Mouse (Mus musculus): ENCODE results near the gene Cx3cl1.

The Cx3cl1 gene

DNA sequence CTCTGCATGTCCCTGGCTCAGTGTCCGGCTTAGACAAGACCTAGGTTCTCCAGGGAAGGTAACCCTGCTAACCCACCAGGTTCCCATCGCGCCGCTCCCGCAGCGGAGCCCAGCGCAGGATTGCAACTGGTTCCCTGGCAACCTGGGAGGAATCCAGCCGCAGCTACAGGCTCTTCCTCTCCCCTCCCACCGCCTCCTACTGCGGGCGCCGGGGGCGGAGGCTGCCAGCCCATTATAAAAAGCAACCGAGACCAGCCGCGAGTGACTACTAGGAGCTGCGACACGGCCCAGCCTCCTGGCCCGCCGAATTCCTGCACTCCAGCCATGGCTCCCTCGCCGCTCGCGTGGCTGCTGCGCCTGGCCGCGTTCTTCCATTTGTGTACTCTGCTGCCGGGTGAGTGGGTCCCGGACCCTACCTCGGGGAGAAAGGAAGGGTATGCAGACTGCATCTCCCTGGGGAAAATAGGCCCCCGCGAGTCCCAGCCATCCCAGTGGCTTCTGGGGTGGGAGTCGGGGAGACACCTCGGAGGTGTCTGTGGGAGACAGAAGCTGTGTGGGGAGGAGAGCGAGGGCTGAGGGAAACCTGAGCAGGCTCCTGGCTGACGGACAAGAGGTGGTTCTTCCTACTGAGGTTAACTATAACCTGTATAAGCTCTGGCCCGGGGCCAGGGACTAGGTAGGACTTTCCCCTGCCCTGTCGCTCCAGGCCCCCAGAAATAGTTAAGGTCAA is at the start of gene Cx3cl1:
TSS of gene Cx3cl1 (plus strand) at position 69 of the 730 bp plus-strand sequence.
- DNase-seq (ENCODE audit: low spot score in 2 of 2) = peak; percentile 55 to 59

GRCm38 (mm10) chr8:94725998-94726397 is 45.8 kb upstream of the Cx3cl1 start:
- no peak for DNase-seq (ENCODE audit: low spot score in 2 of 2)

DNA sequence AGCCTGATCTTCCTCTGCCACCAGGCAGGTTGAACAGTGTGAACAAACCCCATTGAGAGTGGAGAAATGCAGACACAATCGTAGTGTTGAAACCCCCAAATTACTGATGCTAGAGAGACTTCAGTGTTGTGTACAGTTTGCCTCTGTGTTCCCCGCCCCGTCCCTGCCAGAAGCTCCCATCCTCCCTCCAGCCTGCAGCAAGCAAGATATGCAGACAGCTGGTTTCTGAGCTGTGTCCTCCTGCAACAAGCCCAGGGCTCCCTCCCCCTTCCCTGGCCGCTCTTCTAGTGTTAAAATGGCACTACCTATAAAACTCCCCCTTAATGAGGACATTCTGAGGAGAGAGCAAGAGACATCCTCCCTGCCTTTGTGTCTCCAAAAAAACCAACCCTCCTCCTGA is 42.5 kb upstream of the Cx3cl1 start:
- DNase-seq (ENCODE audit: low spot score in 2 of 2) = no peak

DNA sequence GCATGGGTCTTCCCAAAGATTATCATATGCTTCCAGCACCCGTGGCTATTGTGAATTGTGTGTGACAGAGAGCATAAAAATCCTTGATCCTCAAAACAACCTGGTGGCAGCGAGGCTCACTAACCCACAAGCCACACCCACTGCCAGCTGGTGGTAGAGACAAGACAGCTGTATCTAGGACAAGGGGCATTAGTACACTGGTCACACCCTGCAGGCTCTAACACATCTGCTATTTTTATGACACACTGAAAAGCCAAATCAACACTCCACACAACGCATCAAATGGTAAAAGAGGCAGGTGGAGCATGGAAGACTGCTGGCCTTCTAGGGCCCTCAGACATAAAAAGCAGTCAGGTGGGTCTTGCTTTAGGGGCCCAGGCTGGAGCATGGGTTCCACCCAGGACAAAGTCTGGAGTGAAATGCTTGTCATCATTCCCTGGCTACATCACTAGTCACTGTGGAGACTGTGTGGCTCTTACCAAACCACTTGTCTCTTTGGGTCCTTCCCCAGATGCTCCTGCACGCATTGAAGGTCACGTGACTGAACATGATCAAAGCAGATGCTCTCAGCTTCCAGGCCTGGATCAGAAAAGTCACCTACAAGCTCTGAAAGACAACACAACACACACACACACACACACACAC is 37.9 kb upstream of the Cx3cl1 start:
- DNase-seq (ENCODE audit: low spot score in 2 of 2) = no peak

GRCm38 (mm10) chr8:94734735-94735350 is 37.0 kb upstream of the Cx3cl1 start:
- no peak for DNase-seq (ENCODE audit: low spot score in 2 of 2)

DNA sequence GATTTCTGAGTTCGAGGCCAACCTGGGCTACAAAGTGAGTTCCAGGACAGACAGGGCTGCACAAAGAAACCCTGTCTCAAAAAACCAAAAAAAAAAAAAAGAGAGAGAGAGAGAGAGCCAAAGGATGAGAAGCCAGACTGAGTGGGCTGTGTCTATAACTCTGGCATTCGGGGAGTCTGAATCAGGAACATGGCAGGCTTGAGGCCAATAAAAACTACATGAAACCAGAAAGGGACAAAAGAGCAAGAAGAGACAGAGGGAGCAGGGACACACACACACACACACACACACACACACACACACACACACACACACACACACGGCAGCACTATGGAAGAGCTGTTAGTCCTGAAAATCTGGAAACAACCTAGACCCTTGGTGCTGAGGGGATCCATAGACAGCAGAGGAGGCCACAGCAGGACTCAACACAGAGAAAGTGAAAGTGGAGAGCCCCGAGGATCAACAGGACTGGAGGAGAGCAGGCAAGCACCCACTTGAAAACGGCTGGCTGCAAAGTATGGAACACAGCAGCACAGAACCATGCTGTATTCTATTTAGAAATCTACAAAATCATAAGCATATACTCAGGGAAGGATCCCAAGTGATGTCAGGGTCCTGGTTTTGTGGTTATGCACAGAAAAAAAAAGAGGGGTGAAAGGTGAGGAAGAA is 36.2 kb upstream of the Cx3cl1 start:
- no peak for DNase-seq (ENCODE audit: low spot score in 2 of 2)

DNA sequence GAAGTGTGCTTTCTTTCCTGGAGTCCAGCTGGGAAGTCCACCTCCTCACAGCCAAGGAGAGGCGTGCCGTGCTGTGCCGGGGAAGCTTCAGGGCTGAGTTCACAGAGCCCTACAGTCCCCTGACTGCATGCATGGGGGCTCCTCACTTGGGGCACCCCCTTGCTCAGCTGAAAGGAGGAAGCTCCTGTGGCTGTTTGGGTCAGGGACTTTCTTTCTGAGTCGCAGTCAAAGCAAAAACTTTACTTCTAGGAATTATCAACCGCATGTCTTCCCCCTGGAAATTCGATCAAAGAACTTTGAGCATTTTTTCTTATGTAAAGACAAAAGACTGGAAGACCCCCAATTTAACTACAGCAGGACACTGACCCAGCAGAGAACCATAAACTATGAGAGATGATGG is 32.0 kb upstream of the Cx3cl1 start:
- DNase-seq (ENCODE audit: low spot score in 2 of 2) = no peak

DNA sequence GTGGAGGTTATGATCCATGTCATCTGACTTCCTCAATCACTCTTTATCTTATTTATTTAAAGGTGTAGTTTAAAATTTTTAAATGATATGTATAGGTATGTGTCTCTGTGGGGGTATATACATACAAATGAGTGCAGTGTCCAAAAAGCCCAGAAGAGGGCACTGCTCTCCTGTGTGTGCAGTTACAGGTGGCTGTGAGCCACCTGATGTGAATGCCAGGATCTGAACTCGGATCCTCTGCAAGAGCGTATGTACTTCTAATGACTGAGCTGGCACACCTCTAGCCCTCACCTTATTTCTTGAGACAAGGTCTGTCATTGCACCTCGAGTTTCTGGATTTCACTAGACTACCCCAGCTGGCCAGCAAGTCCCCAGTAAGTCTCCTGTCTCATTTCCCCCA is 31.2 kb upstream of the Cx3cl1 start:
- no peak for DNase-seq (ENCODE audit: low spot score in 2 of 2)

DNA sequence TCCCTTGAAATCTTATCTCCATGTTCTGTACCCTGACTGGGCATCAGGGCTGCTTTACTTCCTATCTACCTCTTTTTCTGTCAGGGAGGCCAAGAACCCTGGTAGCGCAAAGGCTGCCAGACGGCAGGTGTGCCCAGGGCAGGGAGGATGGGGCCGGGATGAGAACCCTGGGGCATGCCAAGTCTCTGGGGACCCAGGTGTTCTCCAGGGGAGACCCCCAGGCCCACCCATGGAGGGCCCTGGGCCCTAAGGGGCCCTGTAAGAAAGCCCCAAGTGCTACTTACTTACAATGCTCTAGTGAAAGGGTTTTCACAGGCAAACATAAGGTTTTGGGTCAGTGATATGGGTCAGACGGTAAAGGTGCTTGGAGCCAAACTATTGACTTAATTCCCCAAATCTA is 30.1 kb upstream of the Cx3cl1 start:
- no peak for DNase-seq (ENCODE audit: low spot score in 2 of 2)

DNA sequence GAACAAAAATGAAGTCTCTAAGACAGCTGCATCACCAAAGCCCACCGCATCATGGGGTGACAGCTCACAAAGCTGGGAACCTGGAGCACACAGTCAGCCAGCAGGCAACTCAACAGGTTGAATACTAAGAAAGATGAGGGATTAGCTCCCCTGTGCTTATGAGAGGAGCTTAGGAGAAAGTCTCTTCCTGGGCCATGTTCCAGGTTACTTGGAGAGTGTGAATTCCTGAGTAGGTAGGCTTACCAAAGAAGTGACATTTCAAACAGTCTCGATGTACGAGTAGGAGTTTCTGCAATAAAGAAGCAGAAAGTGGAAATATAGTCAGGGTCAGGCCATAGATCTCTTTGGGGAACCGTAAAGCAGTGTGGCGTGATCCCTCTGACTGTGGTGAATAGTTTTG is 27.3 kb upstream of the Cx3cl1 start:
- DNase-seq (ENCODE audit: low spot score in 2 of 2) = no peak

DNA sequence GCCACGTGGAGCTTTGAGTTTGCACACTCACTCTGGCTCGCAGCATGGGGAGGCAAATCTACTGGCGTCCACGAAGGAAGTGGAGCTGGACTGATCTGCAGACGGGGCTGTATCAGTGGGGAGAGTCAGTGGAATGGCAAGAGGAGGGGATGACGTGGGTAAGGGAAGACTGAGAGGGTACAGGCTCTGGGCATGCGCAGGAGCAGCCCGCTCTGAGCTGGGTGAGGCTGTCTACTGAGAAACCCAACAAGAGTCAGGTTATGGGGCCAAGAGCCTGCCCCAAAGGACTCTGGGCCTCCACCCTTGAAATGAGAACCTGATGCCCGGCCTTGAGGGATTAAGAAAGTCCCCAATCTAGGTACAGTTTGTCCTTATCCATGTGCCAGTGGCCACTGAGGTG is 26.8 kb upstream of the Cx3cl1 start:
- DNase-seq (ENCODE audit: low spot score in 2 of 2) = no peak

DNA sequence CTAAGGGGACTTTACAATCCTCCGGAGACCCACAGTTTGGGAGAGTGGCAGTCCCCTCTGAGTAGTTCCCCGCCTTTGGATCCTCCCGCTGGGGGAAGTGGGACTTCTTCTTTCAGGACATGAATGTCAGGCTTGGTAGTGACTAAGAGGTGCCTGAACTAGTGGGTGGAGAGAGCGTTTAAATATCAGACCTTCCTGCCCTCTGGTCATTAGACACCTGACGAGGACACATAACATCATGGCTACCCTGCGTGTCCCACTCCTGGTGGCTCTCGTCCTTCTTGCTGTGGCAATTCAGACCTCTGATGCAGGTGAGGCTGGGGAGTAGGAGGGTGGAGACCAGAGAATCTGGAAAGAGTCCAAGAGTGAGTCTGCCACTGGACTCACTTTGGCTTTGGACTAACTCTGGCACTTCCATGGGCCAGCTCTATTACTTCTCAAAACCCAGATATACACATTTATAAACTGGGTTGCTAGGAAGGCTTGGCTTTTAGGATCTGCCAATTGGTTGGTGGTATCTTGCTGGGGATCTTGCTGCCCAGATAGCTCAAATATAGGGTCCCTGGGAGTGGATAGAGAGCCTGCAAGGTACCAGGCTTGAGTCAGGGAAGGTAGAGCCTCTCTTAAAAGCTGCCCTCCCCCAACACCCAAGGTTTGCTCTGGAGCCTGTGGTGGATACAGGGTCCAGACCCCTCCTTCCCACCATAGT is 26.2 kb upstream of the Cx3cl1 start, which contains the start of gene Ccl22:
TSS of gene Ccl22 (plus strand) at position 115 of the 709 bp plus-strand sequence.
- DNase-seq (ENCODE audit: low spot score in 2 of 2) = no peak

- DNase-seq (ENCODE audit: low spot score in 2 of 2) = no peak
These were observed 25.0 kb upstream of the Cx3cl1 start for GRCm38 (mm10) chr8:94746832-94747231.

DNA sequence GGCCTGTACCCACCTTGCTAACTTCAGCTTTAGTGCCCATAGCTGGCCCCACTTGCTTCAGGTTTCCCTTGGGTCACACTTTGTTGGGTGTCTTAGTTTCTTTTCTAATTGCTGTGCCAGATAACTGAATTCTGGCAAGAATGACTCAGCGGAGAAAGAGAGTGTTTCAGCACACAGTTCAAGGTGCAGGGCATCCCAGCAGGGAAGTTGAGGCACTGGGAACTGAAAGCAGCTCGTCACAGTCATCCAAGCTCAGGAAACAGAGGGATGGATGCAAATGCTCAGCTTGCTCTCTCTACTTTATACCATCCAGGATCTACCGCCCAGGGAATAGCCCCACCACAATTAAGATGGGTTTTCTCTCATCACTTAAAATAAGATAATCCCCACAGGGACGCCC is 23.4 kb upstream of the Cx3cl1 start:
- no peak for DNase-seq (ENCODE audit: low spot score in 2 of 2)

DNA sequence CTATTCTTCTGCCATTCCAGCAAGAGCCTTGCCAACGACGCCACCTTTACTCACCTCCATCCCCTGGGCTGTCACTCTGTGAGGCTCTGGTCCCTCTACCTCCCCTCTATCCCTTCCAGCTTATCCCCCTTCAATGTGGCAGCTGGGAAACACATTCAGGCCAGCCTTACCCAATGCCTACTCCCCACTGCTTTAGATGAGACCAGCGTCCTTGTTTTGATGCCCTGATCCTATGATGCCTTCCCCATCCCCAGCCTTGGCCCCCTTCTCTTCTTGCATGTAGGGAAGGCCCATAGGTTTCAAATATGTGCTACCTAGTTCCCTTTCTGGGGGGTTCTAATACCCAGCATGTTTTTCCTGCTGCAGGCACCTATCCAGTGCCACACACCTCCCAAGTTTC is 21.9 kb upstream of the Cx3cl1 start:
- DNase-seq (ENCODE audit: low spot score in 2 of 2) = no peak

GRCm38 (mm10) chr8:94751023-94751849 is 20.6 kb upstream of the Cx3cl1 start:
- DNase-seq (ENCODE audit: low spot score in 2 of 2) = no peak

- no peak for DNase-seq (ENCODE audit: low spot score in 2 of 2)
These were observed 17.8 kb upstream of the Cx3cl1 start for GRCm38 (mm10) chr8:94754006-94754405.

DNA sequence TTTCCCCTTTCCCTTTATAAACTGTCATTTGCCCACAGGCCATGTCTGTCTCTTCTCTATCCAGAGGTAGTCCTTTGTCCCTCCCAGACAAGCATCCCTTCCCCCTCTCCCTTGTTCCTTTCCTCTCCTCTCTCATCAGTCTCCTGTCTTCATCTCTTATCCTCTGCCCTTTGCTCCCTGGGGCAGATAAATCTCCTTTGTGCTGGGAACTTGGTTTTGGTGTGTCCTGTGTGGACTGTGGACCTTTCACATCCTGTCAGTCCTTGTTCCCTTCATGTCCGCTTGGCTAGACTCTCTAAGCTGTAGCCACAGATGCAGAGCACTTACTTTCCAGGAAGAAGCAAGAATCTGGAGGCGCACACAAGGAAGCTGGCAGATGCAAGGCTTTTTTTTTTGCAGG is 17.3 kb upstream of the Cx3cl1 start:
- no peak for DNase-seq (ENCODE audit: low spot score in 2 of 2)

GRCm38 (mm10) chr8:94767035-94767434 is 4.8 kb upstream of the Cx3cl1 start:
- no peak for DNase-seq (ENCODE audit: low spot score in 2 of 2)

DNA sequence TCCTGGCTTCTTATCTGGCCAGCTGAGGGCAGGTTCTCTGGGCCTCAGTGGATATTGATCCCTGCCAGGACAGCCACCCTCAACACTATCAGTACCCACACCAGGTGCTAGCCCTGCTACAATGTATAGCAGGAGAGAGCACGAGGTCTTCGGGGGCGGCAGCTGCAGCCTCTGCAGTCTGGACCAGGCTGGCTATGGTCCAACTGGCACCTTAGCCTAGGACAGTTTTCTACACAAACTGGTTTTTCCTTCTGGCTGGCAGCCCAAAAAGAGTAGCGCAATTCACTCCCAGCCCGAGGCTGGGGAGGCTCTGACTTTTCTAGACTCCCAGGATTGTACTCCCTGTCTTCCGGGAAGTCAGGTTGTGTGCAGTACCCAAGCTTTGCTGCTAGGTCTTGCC is 864 bp upstream of the Cx3cl1 start:
- peak in 1 of 2 experiments; percentile 51 for DNase-seq (ENCODE audit: low spot score in 2 of 2)

DNA sequence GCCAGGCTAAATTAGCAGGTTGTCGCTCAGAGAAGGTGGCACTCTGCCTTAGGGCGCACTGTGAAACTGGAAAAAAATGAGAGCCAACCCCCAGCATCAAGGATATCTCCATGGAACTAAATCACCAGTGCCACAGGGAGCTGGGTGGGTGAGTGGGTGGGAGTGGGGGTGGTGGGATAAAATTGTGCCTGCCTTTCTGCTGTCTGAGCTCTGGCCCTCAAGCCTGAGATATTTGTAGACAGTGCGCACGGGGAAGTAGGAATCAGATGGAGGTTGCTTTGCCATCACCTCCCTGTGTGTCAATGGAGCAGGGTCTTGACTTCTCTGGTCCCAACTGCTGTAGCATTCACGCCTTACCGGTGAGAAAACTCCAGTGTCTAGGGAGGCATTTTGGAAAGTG is 1.2 kb downstream of the Cx3cl1 start:
- DNase-seq (ENCODE audit: low spot score in 2 of 2) = no peak
